Mouse (Mus musculus) CH12.LX (cell line): Measurements from ENCODE around the gene Ccdc85a. TPM values are rescaled to one million over a fixed set of nuclear protein-coding genes. Genes with fewer than 3 reads are reported as not detected.

Experiments
- polyA plus RNA-seq: library from polyadenylated mRNA; unstranded; fragments of >175 nt; gene quantifications from 2 replicates; pipeline ENCODE4 v1.2.1, GENCODE M21; 2012; ENCODE audit warnings: low read depth; ENCODE audit not compliant: insufficient read length
- total RNA-seq, 2 experiments: library from RNA; depleted of rRNA; stranded (reverse); fragments of 300-350 nt in 1 of 2; fragments of >200 nt in 1 of 2; gene quantifications; 2 replicates each; pipeline ENCODE4 v1.2.3; 2012 to 2014

Gene Ccdc85a
- total and polyA plus RNA-seq, 3 experiments, result not detected

Other genes with a start within 250 kb of the Ccdc85a start
- 0.38 and 0.55 TPM in 2 replicates for gene Gm6685, start 244.5 kb downstream of the Ccdc85a start, total RNA-seq (2012; rRNA removed)
- 0.67 and 1.2 TPM in 2 replicates for gene Gm6685, start 244.5 kb downstream of the Ccdc85a start, total RNA-seq (2014; rRNA removed)
- gene Gm6685, start 244.5 kb downstream of the Ccdc85a start, polyA plus RNA-seq, result 3.0 TPM in 1 of 2 replicates, not detected in the other